ENCODE assay signal across 10 mouse cellular contexts in genomic region chr4:140532270-140532669, GRCm38 (mm10).
A peak's percentile ranks its signal among the peaks of the same experiment; 100 is the strongest.
DNase-seq lines count a peak whose midpoint lies in the region; ATAC-seq lines count a peak whose summit lies in the region.
"Had no signal": no experiment of that assay in that cellular context is flagged by ENCODE, and none has a peak within 500 bp of the region (broad histone marks: within the 10 kb centered on the region; RNA-seq: fewer than 3 reads in every experiment).

No protein-coding gene starts in this region.

- H3K4me2 ChIP-seq in liver, embryonic 16.5 days (ENCODE audit: low read depth, low read length): no peak overlapping the region
- no peak overlapping the region for H3K4me2 ChIP-seq in hindbrain, embryonic 12.5 days (replicated peaks)
- no peak overlapping the region for H3K4me2 ChIP-seq in neural tube, embryonic 14.5 days (ENCODE audit: low read depth, low read length)

- no peaks in the 10 kb centered on the region for H3K27me3 ChIP-seq in liver, embryonic 16.5 days (ENCODE audit: control insufficient read depth, insufficient read depth, low read depth, low read length)
- H3K27me3 ChIP-seq in hindbrain, embryonic 12.5 days: no peaks in the 10 kb centered on the region
- no peaks in the 10 kb centered on the region for H3K27me3 ChIP-seq in neural tube, embryonic 14.5 days (ENCODE audit: control insufficient read depth, insufficient read depth, low read length)

- H3K27ac ChIP-seq in liver, embryonic 16.5 days (ENCODE audit: low read length): no peak overlapping the region
- H3K27ac ChIP-seq in hindbrain, embryonic 12.5 days: peak overlapping the region; percentile 30
- peak overlapping the region; percentile 25; the same call in 1 of the 2 replicates for H3K27ac ChIP-seq in neural tube, embryonic 14.5 days (ENCODE audit: low read depth, low read length)
- H3K27ac ChIP-seq: heart, adult 2 months had no signal

- no peaks in the 10 kb centered on the region for H3K36me3 ChIP-seq in liver, embryonic 16.5 days (ENCODE audit: control insufficient read depth, insufficient read depth)
- H3K36me3 ChIP-seq in hindbrain, embryonic 12.5 days: peaks cover 30% of the 10 kb centered on the region
- peaks cover 16% of the 10 kb centered on the region; the same call in 1 of the 2 replicates for H3K36me3 ChIP-seq in neural tube, embryonic 14.5 days (ENCODE audit: control insufficient read depth, insufficient read depth, low read length)

- H3K9ac ChIP-seq in liver, embryonic 16.5 days (ENCODE audit: low read depth, low read length): no peak overlapping the region
- no peak overlapping the region for H3K9ac ChIP-seq in hindbrain, embryonic 12.5 days
- H3K9ac ChIP-seq in neural tube, embryonic 14.5 days (replicated peaks; ENCODE audit: low read depth, low read length): no peak overlapping the region

- no peak for DNase-seq in liver
- peak; percentile 30 for DNase-seq in kidney, postnatal 14 days
- no peak for DNase-seq in gastrocnemius, adult 18-20 months (ENCODE audit: low spot score)
- DNase-seq: cerebellum, postnatal 36 days; heart, adult 2 months; layer of hippocampus, postnatal 36 days had no signal

- no peaks in the 10 kb centered on the region; the same call in none of the 2 replicates for H3K4me1 ChIP-seq in liver, embryonic 16.5 days (ENCODE audit: control insufficient read depth, low read depth, low read length)
- H3K4me1 ChIP-seq in hindbrain, embryonic 12.5 days: peaks cover 42% of the 10 kb centered on the region
- peaks cover 16% of the 10 kb centered on the region for H3K4me1 ChIP-seq in neural tube, embryonic 14.5 days (ENCODE audit: control insufficient read depth, insufficient read depth, low read length)

- no peak overlapping the region for H3K4me3 ChIP-seq in liver, embryonic 16.5 days (ENCODE audit: low read depth, low read length)
- no peak overlapping the region for H3K4me3 ChIP-seq in hindbrain, embryonic 12.5 days
- no peak overlapping the region for H3K4me3 ChIP-seq in neural tube, embryonic 14.5 days (ENCODE audit: low read depth, low read length)
- H3K4me3 ChIP-seq: heart, adult 2 months had no signal

- 56% methylated on average over 15 of the region's 15 CpGs for WGBS in liver, embryonic 16.5 days (ENCODE audit: insufficient replicate concordance)
- WGBS in hindbrain, embryonic 12.5 days: 32% methylated on average over 15 of the region's 15 CpGs
- 19% methylated on average over 15 of the region's 15 CpGs for WGBS in neural tube, embryonic 14.5 days

- peak; percentile 16; the same call in 1 of the 2 replicates for ATAC-seq in liver, embryonic 16.5 days (ENCODE audit: low read depth)
- ATAC-seq in hindbrain, embryonic 12.5 days (ENCODE audit: low FRiP score): no peak
- no peak for ATAC-seq in neural tube, embryonic 14.5 days (ENCODE audit: low read depth)
- ATAC-seq in monocyte, adult 5-6 weeks (replicated peaks; ENCODE audit: insufficient number of reproducible peaks, low FRiP score, low TSS enrichment, poor library complexity, severe bottlenecking): no peak

- no peaks in the 10 kb centered on the region for H3K9me3 ChIP-seq in liver, embryonic 16.5 days (replicated peaks; ENCODE audit: control insufficient read depth, low read length)
- no peaks in the 10 kb centered on the region for H3K9me3 ChIP-seq in hindbrain, embryonic 12.5 days (replicated peaks)
- H3K9me3 ChIP-seq in neural tube, embryonic 14.5 days (ENCODE audit: control insufficient read depth, low read length): no peaks in the 10 kb centered on the region
